Comparison of ENCODE assay signal across 26 mouse cellular contexts in genomic region chr14:25341848-25342427, GRCm38 (mm10).
A peak's percentile ranks its signal among the peaks of the same experiment; 100 is the strongest.
DNase-seq lines count a peak whose midpoint lies in the region; ATAC-seq and TF ChIP-seq lines count a peak whose summit lies in the region.
"Had no signal": no experiment of that assay in that cellular context is flagged by ENCODE, and none has a peak within 500 bp of the region (broad histone marks: within the 10 kb centered on the region; RNA-seq: fewer than 3 reads in every experiment).

No protein-coding gene starts in this region.

- no peak for TF ChIP-seq CTCF in heart, adult 2 months (IDR thresholded peaks at IDR 0.05)
- TF ChIP-seq CTCF in stomach, postnatal 0 days (IDR thresholded peaks at IDR 0.05; ENCODE audit: low read depth) = no peak

- no peak for TF ChIP-seq POLR2A in heart, adult 2 months (IDR thresholded peaks at IDR 0.05; ENCODE audit: insufficient read depth, low read depth, low read length)

- WGBS in heart, embryonic 15.5 days = 49% methylated on average over 9 of the region's 9 CpGs
- WGBS in heart, adult 2 months = 67% methylated on average over 9 of the region's 9 CpGs
- WGBS in stomach, embryonic 15.5 days = 56% methylated on average over 9 of the region's 9 CpGs
- 70% methylated on average over 9 of the region's 9 CpGs for WGBS in stomach, postnatal 0 days
- 80% methylated on average over 9 of the region's 9 CpGs for WGBS in forebrain, embryonic 12.5 days

- ATAC-seq in heart, embryonic 15.5 days (replicated peaks; ENCODE audit: insufficient number of reproducible peaks, insufficient read depth, low FRiP score, low read depth) = no peak
- ATAC-seq in stomach, embryonic 15.5 days (ENCODE audit: insufficient read depth, low FRiP score, low read depth) = no peak
- ATAC-seq in stomach, postnatal 0 days (ENCODE audit: low FRiP score, low TSS enrichment) = no peak
- no peak for ATAC-seq in forebrain, embryonic 12.5 days (ENCODE audit: low FRiP score)
- ATAC-seq: activated CD4-positive, CD25-positive, alpha-beta regulatory T cell, adult 4 months; CD4-positive, CD25-positive, alpha-beta regulatory T cell, adult 4 months; forebrain, embryonic 14.5 days; hindbrain, postnatal 0 days; midbrain, embryonic 13.5 days; Patski had no signal

- intact Hi-C loops in heart, adult 2 months (cut with DNase I) = no loop called here

- no peak for TF ChIP-seq EP300 in heart, adult 2 months (IDR thresholded peaks at IDR 0.05; ENCODE audit: insufficient read depth, low read depth, low read length)
- TF ChIP-seq EP300 in stomach, postnatal 0 days (optimal IDR thresholded peaks at IDR 0.05) = no peak

- peak; percentile 66 for DNase-seq in adrenal gland, adult 2 months
- DNase-seq in adrenal gland, postnatal 4 days (ENCODE audit: low spot score in 2 of 2) = no peak
- no peak for DNase-seq in heart, adult 2 months
- no peak for DNase-seq in stomach, postnatal 0 days (ENCODE audit: low spot score)
- DNase-seq in yolk sac, embryonic 10.5 days (ENCODE audit: low spot score) = peak; percentile 38
- DNase-seq: cerebellum, adult 9-10 months; heart, postnatal 4 days; kidney, adult 8-10 months; kidney, postnatal 36 days; layer of hippocampus, adult 9-11 months; left cerebral cortex, postnatal 4 days; liver, embryonic 13.5 days; spleen, adult 18-20 months; thymus, adult 2 months had no signal

- H3K4me2 ChIP-seq in heart, embryonic 15.5 days = no peak overlapping the region
- no peak overlapping the region for H3K4me2 ChIP-seq in stomach, embryonic 15.5 days
- H3K4me2 ChIP-seq in stomach, postnatal 0 days (replicated peaks; ENCODE audit: low read depth) = no peak overlapping the region
- H3K4me2 ChIP-seq in forebrain, embryonic 12.5 days = no peak overlapping the region
- H3K4me2 ChIP-seq: liver, embryonic 13.5 days; lung, embryonic 15.5 days; midbrain, embryonic 13.5 days had no signal

- no peaks in the 10 kb centered on the region for H3K79me2 ChIP-seq in heart, adult 2 months (replicated peaks; ENCODE audit: control insufficient read depth, insufficient read depth, low read length)

- H3K27ac ChIP-seq in heart, embryonic 15.5 days = peak overlapping the region; percentile 4; the same call in 1 of the 2 replicates
- H3K27ac ChIP-seq in heart, adult 2 months = no peak overlapping the region
- H3K27ac ChIP-seq in stomach, embryonic 15.5 days = 0 out of 2 replicates have a peak overlapping the region, but pooled peaks have one; percentile 67
- H3K27ac ChIP-seq in stomach, postnatal 0 days (replicated peaks) = no peak overlapping the region
- no peak overlapping the region for H3K27ac ChIP-seq in forebrain, embryonic 12.5 days
- H3K27ac ChIP-seq: hindbrain, postnatal 0 days; left cerebral cortex, adult 2 months; liver, embryonic 13.5 days had no signal

- H3K36me3 ChIP-seq in heart, embryonic 15.5 days = no peaks in the 10 kb centered on the region
- no peaks in the 10 kb centered on the region for H3K36me3 ChIP-seq in heart, adult 2 months (ENCODE audit: control insufficient read depth, insufficient read depth, low read length)
- H3K36me3 ChIP-seq in stomach, embryonic 15.5 days = no peaks in the 10 kb centered on the region
- no peaks in the 10 kb centered on the region for H3K36me3 ChIP-seq in stomach, postnatal 0 days (ENCODE audit: control insufficient read depth, insufficient read depth, low read length)
- no peaks in the 10 kb centered on the region for H3K36me3 ChIP-seq in forebrain, embryonic 12.5 days (replicated peaks)
- H3K36me3 ChIP-seq: liver, embryonic 13.5 days; lung, embryonic 15.5 days; midbrain, embryonic 13.5 days had no signal

- peaks cover 46% of the 10 kb centered on the region for H3K4me1 ChIP-seq in heart, embryonic 15.5 days (replicated peaks)
- H3K4me1 ChIP-seq in heart, adult 2 months (ENCODE audit: control insufficient read depth, insufficient read depth, low read length) = peaks cover 8% of the 10 kb centered on the region
- H3K4me1 ChIP-seq in stomach, embryonic 15.5 days = peaks cover 28% of the 10 kb centered on the region
- no peaks in the 10 kb centered on the region for H3K4me1 ChIP-seq in stomach, postnatal 0 days (replicated peaks; ENCODE audit: control insufficient read depth, insufficient read depth)
- peaks cover 29% of the 10 kb centered on the region for H3K4me1 ChIP-seq in forebrain, embryonic 12.5 days

- no peak overlapping the region for H3K4me3 ChIP-seq in heart, embryonic 15.5 days
- no peak overlapping the region for H3K4me3 ChIP-seq in heart, adult 2 months
- no peak overlapping the region for H3K4me3 ChIP-seq in stomach, embryonic 15.5 days (replicated peaks)
- no peak overlapping the region for H3K4me3 ChIP-seq in stomach, postnatal 0 days (ENCODE audit: low read depth, low read length)
- no peak overlapping the region for H3K4me3 ChIP-seq in forebrain, embryonic 12.5 days (replicated peaks)
- H3K4me3 ChIP-seq: left cerebral cortex, adult 2 months; liver, embryonic 13.5 days; lung, embryonic 15.5 days; midbrain, embryonic 13.5 days; myocyte had no signal

- H3K9me3 ChIP-seq in heart, embryonic 15.5 days (replicated peaks) = no peaks in the 10 kb centered on the region
- no peaks in the 10 kb centered on the region for H3K9me3 ChIP-seq in stomach, embryonic 15.5 days
- no peaks in the 10 kb centered on the region for H3K9me3 ChIP-seq in stomach, postnatal 0 days (ENCODE audit: control insufficient read depth, low read length)
- H3K9me3 ChIP-seq in forebrain, embryonic 12.5 days = no peaks in the 10 kb centered on the region
- H3K9me3 ChIP-seq: liver, embryonic 13.5 days; lung, embryonic 15.5 days; midbrain, embryonic 13.5 days had no signal

- no peaks in the 10 kb centered on the region for H3K27me3 ChIP-seq in heart, embryonic 15.5 days
- no peaks in the 10 kb centered on the region for H3K27me3 ChIP-seq in heart, adult 2 months (ENCODE audit: control insufficient read depth, insufficient read depth, low read length)
- no peaks in the 10 kb centered on the region for H3K27me3 ChIP-seq in stomach, embryonic 15.5 days (replicated peaks)
- no peaks in the 10 kb centered on the region for H3K27me3 ChIP-seq in stomach, postnatal 0 days (ENCODE audit: control insufficient read depth, insufficient read depth, low read length)
- no peaks in the 10 kb centered on the region for H3K27me3 ChIP-seq in forebrain, embryonic 12.5 days
- H3K27me3 ChIP-seq: liver, embryonic 13.5 days; lung, embryonic 15.5 days; midbrain, embryonic 13.5 days; Patski had no signal

- H3K9ac ChIP-seq in heart, embryonic 15.5 days = no peak overlapping the region
- no peak overlapping the region for H3K9ac ChIP-seq in heart, adult 2 months (ENCODE audit: low read depth, low read length)
- no peak overlapping the region for H3K9ac ChIP-seq in stomach, embryonic 15.5 days
- no peak overlapping the region for H3K9ac ChIP-seq in stomach, postnatal 0 days (ENCODE audit: low read length)
- no peak overlapping the region for H3K9ac ChIP-seq in forebrain, embryonic 12.5 days
- H3K9ac ChIP-seq: liver, embryonic 13.5 days; lung, embryonic 15.5 days; midbrain, embryonic 13.5 days had no signal

Comparison
In these comparisons a context has a peak if more than half of its experiments do, and no peak if none do; other contexts are left out.
1. DNase-seq: peak in adrenal gland, adult 2 months (single experiment) and yolk sac, embryonic 10.5 days (single experiment); none in adrenal gland, postnatal 4 days (0 of 2), heart, adult 2 months (0 of 2) and stomach, postnatal 0 days (single experiment).
2. H3K27ac ChIP-seq: peak in heart, embryonic 15.5 days (single experiment) and stomach, embryonic 15.5 days (single experiment); none in heart, adult 2 months (single experiment), stomach, postnatal 0 days (single experiment) and forebrain, embryonic 12.5 days (single experiment).